Mouse (Mus musculus): ENCODE results near the gene Gm3448.

Gm3448 gene

GRCm38 (mm10) chr17:14959979-14960378 lies 81.4 kb downstream of the Gm3448 start:
- ATAC-seq (ENCODE audit: low TSS enrichment), result no peak

- no peak for ATAC-seq (ENCODE audit: low TSS enrichment)
Measured at GRCm38 (mm10) chr17:14958686-14959327, 82.5 kb downstream of the Gm3448 start.

- no peak for ATAC-seq (ENCODE audit: low TSS enrichment)
Measured at GRCm38 (mm10) chr17:14953452-14953851, 87.9 kb downstream of the Gm3448 start.

- no peak for ATAC-seq (ENCODE audit: low TSS enrichment)
Measured at GRCm38 (mm10) chr17:14949161-14949827, 92.0 kb downstream of the Gm3448 start.
